Mouse (Mus musculus): Measurements from ENCODE around the gene Rabepk. TPM values are rescaled to one million over a fixed set of nuclear protein-coding genes. Genes with fewer than 3 reads are reported as not detected.

Rabepk gene
- polyA plus RNA-seq, 1 experiment from 2014 or later = 28.8 TPM

- ATAC-seq (ENCODE audit: low FRiP score) (no peak), DNase-seq (ENCODE audit: low spot score, missing footprints) (no peak)
- Histone ChIP-seq H3K4me1 (ENCODE audit: control insufficient read depth, insufficient read depth, low read length) (no peaks in the 10 kb centered on the region), H3K9me3 (ENCODE audit: control insufficient read depth, low read length) (no peaks in the 10 kb centered on the region), H3K36me3 (ENCODE audit: control insufficient read depth, insufficient read depth, low read length) (0 out of 2 replicates have a peak, but pooled peaks cover 2% of the 10 kb centered on the region), H3K4me2 (no peak overlapping the region), H3K27me3 (ENCODE audit: control insufficient read depth, insufficient read depth, low read length) (no peaks in the 10 kb centered on the region), H3K9ac (ENCODE audit: low read length) (no peak overlapping the region), H3K4me3 (ENCODE audit: low read depth, low read length) (no peak overlapping the region), H3K27ac (ENCODE audit: low read depth, low read length) (no peak overlapping the region)
- WGBS = 92% methylated on average over 12 of the region's 12 CpGs
Observed at GRCm38 (mm10) chr2:34741390-34742159, 58.1 kb downstream of the Rabepk start.

- Histone ChIP-seq H3K9me3 (ENCODE audit: control insufficient read depth, low read length) (no peaks in the 10 kb centered on the region), H3K4me2 (no peak overlapping the region), H3K27ac (ENCODE audit: low read depth, low read length) (no peak overlapping the region), H3K9ac (ENCODE audit: low read length) (no peak overlapping the region), H3K4me1 (ENCODE audit: control insufficient read depth, insufficient read depth, low read length) (no peaks in the 10 kb centered on the region), H3K36me3 (ENCODE audit: control insufficient read depth, insufficient read depth, low read length) (no peaks in the 10 kb centered on the region), H3K27me3 (ENCODE audit: control insufficient read depth, insufficient read depth, low read length) (no peaks in the 10 kb centered on the region), H3K4me3 (ENCODE audit: low read depth, low read length) (no peak overlapping the region)
- DNase-seq (ENCODE audit: low spot score, missing footprints) = no peak
- ATAC-seq (ENCODE audit: low FRiP score) = no peak
- WGBS = 79% methylated on average over 1 of the region's 1 CpGs
Observed at GRCm38 (mm10) chr2:34739684-34740391, 59.9 kb downstream of the Rabepk start.

GRCm38 (mm10) chr2:34737911-34738310 is 61.8 kb downstream of the Rabepk start:
- H3K36me3 ChIP-seq (ENCODE audit: control insufficient read depth, insufficient read depth, low read length) = no peaks in the 10 kb centered on the region
- H3K4me3 ChIP-seq (ENCODE audit: low read depth, low read length) = no peak overlapping the region
- DNase-seq (ENCODE audit: low spot score, missing footprints) = no peak
- H3K27ac ChIP-seq (ENCODE audit: low read depth, low read length) = no peak overlapping the region
- no peak for ATAC-seq (ENCODE audit: low FRiP score)
- WGBS = 64% methylated on average over 1 of the region's 1 CpGs
- no peaks in the 10 kb centered on the region for H3K27me3 ChIP-seq (ENCODE audit: control insufficient read depth, insufficient read depth, low read length)
- H3K9me3 ChIP-seq (ENCODE audit: control insufficient read depth, low read length) = no peaks in the 10 kb centered on the region
- no peaks in the 10 kb centered on the region for H3K4me1 ChIP-seq (ENCODE audit: control insufficient read depth, insufficient read depth, low read length)
- no peak overlapping the region for H3K4me2 ChIP-seq
- H3K9ac ChIP-seq (ENCODE audit: low read length) = no peak overlapping the region

GRCm38 (mm10) chr2:34736626-34737025 is 63.1 kb downstream of the Rabepk start:
- no peak overlapping the region for H3K9ac ChIP-seq (ENCODE audit: low read length)
- 89% methylated on average over 1 of the region's 1 CpGs for WGBS
- H3K4me1 ChIP-seq (ENCODE audit: control insufficient read depth, insufficient read depth, low read length) = no peaks in the 10 kb centered on the region
- no peak overlapping the region for H3K27ac ChIP-seq (ENCODE audit: low read depth, low read length)
- H3K9me3 ChIP-seq (ENCODE audit: control insufficient read depth, low read length) = no peaks in the 10 kb centered on the region
- H3K27me3 ChIP-seq (ENCODE audit: control insufficient read depth, insufficient read depth, low read length) = no peaks in the 10 kb centered on the region
- ATAC-seq (ENCODE audit: low FRiP score) (no peak), DNase-seq (ENCODE audit: low spot score, missing footprints) (no peak)
- no peak overlapping the region for H3K4me3 ChIP-seq (ENCODE audit: low read depth, low read length)
- H3K4me2 ChIP-seq = no peak overlapping the region
- no peaks in the 10 kb centered on the region for H3K36me3 ChIP-seq (ENCODE audit: control insufficient read depth, insufficient read depth, low read length)

Other genes starting within 250 kb of the Rabepk start
- 102 and 104 TPM in 2 replicates for gene Gapvd1, start 44.7 kb downstream of the Rabepk start, polyA plus RNA-seq (2014; fragmentation: Nextera tagmentation; extraction: Ambion mirVana)
- gene Hspa5, start 27.9 kb downstream of the Rabepk start, polyA plus RNA-seq (2014; fragmentation: Nextera tagmentation; extraction: Ambion mirVana) = 846 and 849 TPM in 2 replicates
- 63.7 and 66.8 TPM in 2 replicates for gene Fbxw2, start 26.4 kb upstream of the Rabepk start, polyA plus RNA-seq (2014; fragmentation: Nextera tagmentation; extraction: Ambion mirVana)
- not detected in 2 replicates for gene Gm34653, start 33.1 kb upstream of the Rabepk start, polyA plus RNA-seq (2014; fragmentation: Nextera tagmentation; extraction: Ambion mirVana)
- gene Cutal, start 74.5 kb upstream of the Rabepk start, polyA plus RNA-seq (2014; fragmentation: Nextera tagmentation; extraction: Ambion mirVana) = 0.05 and 0.11 TPM in 2 replicates
- 122 and 129 TPM in 2 replicates for gene Psmd5, start 75.1 kb upstream of the Rabepk start, polyA plus RNA-seq (2014; fragmentation: Nextera tagmentation; extraction: Ambion mirVana)
- gene Phf19, start 114.1 kb upstream of the Rabepk start, polyA plus RNA-seq (2014; fragmentation: Nextera tagmentation; extraction: Ambion mirVana) = 3.9 and 4.0 TPM in 2 replicates
- 0.32 and 0.34 TPM in 2 replicates for gene Traf1, start 161.9 kb upstream of the Rabepk start, polyA plus RNA-seq (2014; fragmentation: Nextera tagmentation; extraction: Ambion mirVana)

Data from midbrain, embryonic 11.5 days (tissue).